In genomic region chr3:56079015-56079612, GRCm38 (mm10) we compare ENCODE assay signal across 9 mouse cellular contexts.
DNase-seq lines count a peak whose midpoint lies in the region; ATAC-seq and TF ChIP-seq lines count a peak whose summit lies in the region.
"Had no signal": no experiment of that assay in that cellular context is flagged by ENCODE, and none has a peak within 500 bp of the region (broad histone marks: within the 10 kb centered on the region; RNA-seq: fewer than 3 reads in every experiment).

No protein-coding gene starts in this region.

- no peak for TF ChIP-seq EP300 in liver, postnatal 0 days (IDR thresholded peaks at IDR 0.05; ENCODE audit: low read depth)

- no peaks in the 10 kb centered on the region for H3K4me1 ChIP-seq in liver, postnatal 0 days (ENCODE audit: insufficient read depth)
- no peaks in the 10 kb centered on the region for H3K4me1 ChIP-seq in liver, embryonic 12.5 days
- no peaks in the 10 kb centered on the region for H3K4me1 ChIP-seq in hindbrain, postnatal 0 days (ENCODE audit: insufficient read depth, low read length)
- H3K4me1 ChIP-seq: heart, embryonic 13.5 days had no signal

- TF ChIP-seq CTCF in liver, postnatal 0 days (IDR thresholded peaks at IDR 0.05; ENCODE audit: low read depth) = peak; percentile 58
- TF ChIP-seq CTCF in hindbrain, postnatal 0 days (IDR thresholded peaks at IDR 0.05; ENCODE audit: low read depth) = peak; percentile 75

- peak; percentile 43 for DNase-seq in heart, adult 8-10 months (ENCODE audit: low spot score)
- no peak for DNase-seq in heart, adult 11 months
- DNase-seq in liver, postnatal 0 days = no peak
- peak; percentile 74 for DNase-seq in brain, adult 2 months (ENCODE audit: low read depth, low spot score)
- DNase-seq in hindbrain, postnatal 0 days (ENCODE audit: low spot score) = peak; percentile 72

- H3K4me2 ChIP-seq in liver, postnatal 0 days (ENCODE audit: low read depth, low read length) = no peak overlapping the region
- H3K4me2 ChIP-seq in liver, embryonic 12.5 days = no peak overlapping the region
- no peak overlapping the region for H3K4me2 ChIP-seq in hindbrain, postnatal 0 days (ENCODE audit: low read depth, low read length)
- H3K4me2 ChIP-seq: heart, embryonic 13.5 days had no signal

- no peak for ATAC-seq in liver, postnatal 0 days
- ATAC-seq in liver, embryonic 12.5 days = no peak
- no peak for ATAC-seq in hindbrain, postnatal 0 days
- no peak for ATAC-seq in erythroid progenitor cell, adult 5-6 weeks (replicated peaks; ENCODE audit: low FRiP score, poor library complexity, severe bottlenecking)
- no peak for ATAC-seq in granulocyte monocyte progenitor cell, adult 5-6 weeks (replicated peaks; ENCODE audit: poor library complexity, severe bottlenecking)

- H3K9ac ChIP-seq in liver, postnatal 0 days (replicated peaks) = no peak overlapping the region
- H3K9ac ChIP-seq in liver, embryonic 12.5 days = no peak overlapping the region
- H3K9ac ChIP-seq in hindbrain, postnatal 0 days (replicated peaks; ENCODE audit: low read length) = no peak overlapping the region
- H3K9ac ChIP-seq: heart, embryonic 13.5 days had no signal

- H3K27me3 ChIP-seq in liver, postnatal 0 days (ENCODE audit: insufficient read depth, low read length) = no peaks in the 10 kb centered on the region
- no peaks in the 10 kb centered on the region for H3K27me3 ChIP-seq in liver, embryonic 12.5 days (replicated peaks)
- H3K27me3 ChIP-seq in hindbrain, postnatal 0 days (ENCODE audit: insufficient read depth, low read length) = no peaks in the 10 kb centered on the region
- H3K27me3 ChIP-seq: heart, embryonic 13.5 days had no signal

- 65% methylated on average over 1 of the region's 1 CpGs for WGBS in liver, postnatal 0 days (ENCODE audit: insufficient replicate concordance)
- 72% methylated on average over 1 of the region's 1 CpGs for WGBS in liver, embryonic 12.5 days (ENCODE audit: insufficient replicate concordance)
- 86% methylated on average over 1 of the region's 1 CpGs for WGBS in hindbrain, postnatal 0 days

- H3K9me3 ChIP-seq in liver, postnatal 0 days (ENCODE audit: low read length) = no peaks in the 10 kb centered on the region
- H3K9me3 ChIP-seq in liver, embryonic 12.5 days (replicated peaks) = no peaks in the 10 kb centered on the region
- H3K9me3 ChIP-seq in hindbrain, postnatal 0 days (ENCODE audit: low read length) = no peaks in the 10 kb centered on the region
- H3K9me3 ChIP-seq: heart, embryonic 13.5 days had no signal

- no peaks in the 10 kb centered on the region for H3K36me3 ChIP-seq in liver, postnatal 0 days (replicated peaks; ENCODE audit: insufficient read depth, low read length)
- no peaks in the 10 kb centered on the region for H3K36me3 ChIP-seq in liver, embryonic 12.5 days
- H3K36me3 ChIP-seq in hindbrain, postnatal 0 days (ENCODE audit: insufficient read depth, low read length) = no peaks in the 10 kb centered on the region; the same call in 1 of the 2 replicates

- H3K4me3 ChIP-seq in liver, postnatal 0 days (ENCODE audit: low read depth, low read length) = no peak overlapping the region
- H3K4me3 ChIP-seq in liver, embryonic 12.5 days = no peak overlapping the region
- no peak overlapping the region for H3K4me3 ChIP-seq in hindbrain, postnatal 0 days (ENCODE audit: low read length)
- H3K4me3 ChIP-seq: heart, embryonic 13.5 days had no signal

- H3K27ac ChIP-seq in liver, postnatal 0 days (ENCODE audit: low read depth) = no peak overlapping the region
- no peak overlapping the region for H3K27ac ChIP-seq in liver, embryonic 12.5 days
- H3K27ac ChIP-seq in hindbrain, postnatal 0 days = no peak overlapping the region
- H3K27ac ChIP-seq: heart, embryonic 13.5 days had no signal

Comparison
In these comparisons a context has a peak if more than half of its experiments do, and no peak if none do; other contexts are left out.
1. DNase-seq: peak in heart, adult 8-10 months (single experiment), brain, adult 2 months (single experiment) and hindbrain, postnatal 0 days (single experiment); none in heart, adult 11 months (single experiment) and liver, postnatal 0 days (single experiment).